Mouse (Mus musculus): ENCODE results near the gene 4930519P11Rik. TPM values are rescaled to one million over a fixed set of nuclear protein-coding genes. Genes with fewer than 3 reads are reported as not detected.

4930519P11Rik gene
- polyA plus RNA-seq, 1 experiment, result 1.4 TPM

GRCm38 (mm10) chr2:154601324-154601723 lies 11.9 kb downstream of the 4930519P11Rik start:
- Histone ChIP-seq H3K27me3 (ENCODE audit: control insufficient read depth, insufficient read depth, low read length) (no peaks in the 10 kb centered on the region), H3K4me3 (ENCODE audit: extremely low read depth, insufficient read depth, insufficient read length) (no peak overlapping the region), H3K4me1 (ENCODE audit: control insufficient read depth, insufficient read depth, insufficient read length) (peaks cover 7% of the 10 kb centered on the region; the same call in 1 of the 2 replicates), H3K36me3 (ENCODE audit: control insufficient read depth, insufficient read depth, low read length) (no peaks in the 10 kb centered on the region), H3K27ac (ENCODE audit: insufficient read depth, low read length) (no peak overlapping the region)
- TF ChIP-seq CTCF (IDR thresholded peaks at IDR 0.05; ENCODE audit: extremely low read depth, insufficient read depth, insufficient read length, insufficient replicate concordance), result no peak
- TF ChIP-seq POLR2A (IDR thresholded peaks at IDR 0.05; ENCODE audit: low read depth, low read length), result no peak
- WGBS, result 79% methylated on average over 3 of the region's 3 CpGs
- DNase-seq (ENCODE audit: low read depth in 1 of 2, low spot score in 2 of 2), result no peak

GRCm38 (mm10) chr2:154600586-154600985 lies 12.7 kb downstream of the 4930519P11Rik start:
- H3K27ac ChIP-seq (ENCODE audit: insufficient read depth, low read length), result no peak overlapping the region
- peaks cover 7% of the 10 kb centered on the region; the same call in 1 of the 2 replicates for H3K4me1 ChIP-seq (ENCODE audit: control insufficient read depth, insufficient read depth, insufficient read length)
- WGBS, result 89% methylated on average over 6 of the region's 6 CpGs

GRCm38 (mm10) chr2:154597399-154597798 lies 15.8 kb downstream of the 4930519P11Rik start:
- Histone ChIP-seq H3K36me3 (ENCODE audit: control insufficient read depth, insufficient read depth, low read length) (peaks cover 4% of the 10 kb centered on the region; the same call in 1 of the 2 replicates), H3K4me3 (ENCODE audit: extremely low read depth, insufficient read depth, insufficient read length) (no peak overlapping the region), H3K27me3 (ENCODE audit: control insufficient read depth, insufficient read depth, low read length) (no peaks in the 10 kb centered on the region), H3K27ac (ENCODE audit: insufficient read depth, low read length) (no peak overlapping the region), H3K4me1 (ENCODE audit: control insufficient read depth, insufficient read depth, insufficient read length) (peaks cover 2% of the 10 kb centered on the region; the same call in 1 of the 2 replicates)
- peak in 1 of 2 experiments; percentile 17 for DNase-seq (ENCODE audit: low read depth in 1 of 2, low spot score in 2 of 2)
- WGBS, result 60% methylated on average over 3 of the region's 3 CpGs
- TF ChIP-seq CTCF (IDR thresholded peaks at IDR 0.05; ENCODE audit: extremely low read depth, insufficient read depth, insufficient read length, insufficient replicate concordance), result no peak
- TF ChIP-seq POLR2A (IDR thresholded peaks at IDR 0.05; ENCODE audit: low read depth, low read length), result no peak

More at GRCm38 (mm10) chr2:154600586-154600985, 12.7 kb downstream of the 4930519P11Rik start:
- Histone ChIP-seq H3K36me3 (ENCODE audit: control insufficient read depth, insufficient read depth, low read length) (peaks cover 4% of the 10 kb centered on the region; the same call in 1 of the 2 replicates), H3K4me3 (ENCODE audit: extremely low read depth, insufficient read depth, insufficient read length) (no peak overlapping the region), H3K27me3 (ENCODE audit: control insufficient read depth, insufficient read depth, low read length) (no peaks in the 10 kb centered on the region)
- TF ChIP-seq CTCF (IDR thresholded peaks at IDR 0.05; ENCODE audit: extremely low read depth, insufficient read depth, insufficient read length, insufficient replicate concordance), result no peak
- TF ChIP-seq POLR2A (IDR thresholded peaks at IDR 0.05; ENCODE audit: low read depth, low read length), result no peak
- no peak for DNase-seq (ENCODE audit: low read depth in 1 of 2, low spot score in 2 of 2)

- DNase-seq (ENCODE audit: low read depth in 1 of 2, low spot score in 2 of 2), result no peak
- H3K27ac ChIP-seq (ENCODE audit: insufficient read depth, low read length), result no peak overlapping the region
- no peak overlapping the region for H3K4me3 ChIP-seq (ENCODE audit: extremely low read depth, insufficient read depth, insufficient read length)
- 83% methylated on average over 5 of the region's 5 CpGs for WGBS
- no peaks in the 10 kb centered on the region for H3K27me3 ChIP-seq (ENCODE audit: control insufficient read depth, insufficient read depth, low read length)
- peaks cover 2% of the 10 kb centered on the region; the same call in 1 of the 2 replicates for H3K4me1 ChIP-seq (ENCODE audit: control insufficient read depth, insufficient read depth, insufficient read length)
- H3K36me3 ChIP-seq (ENCODE audit: control insufficient read depth, insufficient read depth, low read length), result peaks cover 4% of the 10 kb centered on the region; the same call in 1 of the 2 replicates
- TF ChIP-seq POLR2A (IDR thresholded peaks at IDR 0.05; ENCODE audit: low read depth, low read length) (no peak), CTCF (IDR thresholded peaks at IDR 0.05; ENCODE audit: extremely low read depth, insufficient read depth, insufficient read length, insufficient replicate concordance) (no peak)
Observed at GRCm38 (mm10) chr2:154595775-154596174, 17.5 kb downstream of the 4930519P11Rik start.

GRCm38 (mm10) chr2:154593025-154593424 lies 20.2 kb downstream of the 4930519P11Rik start:
- Histone ChIP-seq H3K36me3 (ENCODE audit: control insufficient read depth, insufficient read depth, low read length) (peaks cover 4% of the 10 kb centered on the region; the same call in 1 of the 2 replicates), H3K27me3 (ENCODE audit: control insufficient read depth, insufficient read depth, low read length) (no peaks in the 10 kb centered on the region), H3K27ac (ENCODE audit: insufficient read depth, low read length) (no peak overlapping the region), H3K4me3 (ENCODE audit: extremely low read depth, insufficient read depth, insufficient read length) (no peak overlapping the region), H3K4me1 (ENCODE audit: control insufficient read depth, insufficient read depth, insufficient read length) (peaks cover 2% of the 10 kb centered on the region; the same call in 1 of the 2 replicates)
- DNase-seq (ENCODE audit: low read depth in 1 of 2, low spot score in 2 of 2), result peak; percentile 25 to 56
- TF ChIP-seq CTCF (IDR thresholded peaks at IDR 0.05; ENCODE audit: extremely low read depth, insufficient read depth, insufficient read length, insufficient replicate concordance) (peak; percentile 67; the same call in 1 of the 2 replicates), POLR2A (IDR thresholded peaks at IDR 0.05; ENCODE audit: low read depth, low read length) (no peak)
- 67% methylated on average over 3 of the region's 3 CpGs for WGBS

GRCm38 (mm10) chr2:154591239-154591638 lies 22.0 kb downstream of the 4930519P11Rik start:
- no peak for DNase-seq (ENCODE audit: low read depth in 1 of 2, low spot score in 2 of 2)
- no peak overlapping the region for H3K27ac ChIP-seq (ENCODE audit: insufficient read depth, low read length)
- H3K27me3 ChIP-seq (ENCODE audit: control insufficient read depth, insufficient read depth, low read length), result no peaks in the 10 kb centered on the region
- peaks cover 10% of the 10 kb centered on the region for H3K36me3 ChIP-seq (ENCODE audit: control insufficient read depth, insufficient read depth, low read length)
- no peak overlapping the region for H3K4me3 ChIP-seq (ENCODE audit: extremely low read depth, insufficient read depth, insufficient read length)
- WGBS, result 91% methylated on average over 3 of the region's 3 CpGs
- TF ChIP-seq CTCF (IDR thresholded peaks at IDR 0.05; ENCODE audit: extremely low read depth, insufficient read depth, insufficient read length, insufficient replicate concordance) (no peak), POLR2A (IDR thresholded peaks at IDR 0.05; ENCODE audit: low read depth, low read length) (no peak)
- H3K4me1 ChIP-seq (ENCODE audit: control insufficient read depth, insufficient read depth, insufficient read length), result no peaks in the 10 kb centered on the region

GRCm38 (mm10) chr2:154589051-154589450 lies 24.2 kb downstream of the 4930519P11Rik start:
- 95% methylated on average over 4 of the region's 4 CpGs for WGBS
- TF ChIP-seq CTCF (IDR thresholded peaks at IDR 0.05; ENCODE audit: extremely low read depth, insufficient read depth, insufficient read length, insufficient replicate concordance) (no peak), POLR2A (IDR thresholded peaks at IDR 0.05; ENCODE audit: low read depth, low read length) (no peak)
- H3K36me3 ChIP-seq (ENCODE audit: control insufficient read depth, insufficient read depth, low read length), result peaks cover 7% of the 10 kb centered on the region
- no peaks in the 10 kb centered on the region for H3K4me1 ChIP-seq (ENCODE audit: control insufficient read depth, insufficient read depth, insufficient read length)
- no peak for DNase-seq (ENCODE audit: low read depth in 1 of 2, low spot score in 2 of 2)
- no peaks in the 10 kb centered on the region for H3K27me3 ChIP-seq (ENCODE audit: control insufficient read depth, insufficient read depth, low read length)
- H3K4me3 ChIP-seq (ENCODE audit: extremely low read depth, insufficient read depth, insufficient read length), result no peak overlapping the region
- no peak overlapping the region for H3K27ac ChIP-seq (ENCODE audit: insufficient read depth, low read length)

Data from spleen, adult 2 months (tissue).